Mouse (Mus musculus) lung, postnatal 10 days (tissue): Measurements from ENCODE around the gene Olfr43.

Experiments
- DNase-seq: peaks from one replicate; pipeline ENCODE4 v3.0.0; 2021

The Olfr43 gene

DNA sequence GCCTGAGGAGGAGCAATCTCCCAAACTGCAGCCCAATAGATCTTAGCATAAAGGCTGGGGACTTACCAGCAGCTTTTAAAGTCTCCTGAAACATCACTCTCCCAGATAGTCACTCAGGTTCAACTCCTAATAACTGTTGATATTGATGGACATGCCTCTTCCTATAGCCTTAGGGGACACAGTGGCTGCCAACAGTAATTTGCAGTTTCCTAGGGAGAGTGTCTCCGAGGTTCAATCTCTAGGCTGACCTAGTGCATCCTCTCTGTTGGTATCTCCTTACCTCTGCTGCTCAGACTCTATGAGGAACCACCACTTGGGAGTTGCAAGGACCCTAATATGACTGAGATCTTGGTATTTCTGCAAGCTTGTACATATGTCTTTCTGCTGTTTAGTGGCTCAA, at the start of gene Olfr43:
Gene Olfr43, minus strand, starts transcription at position 101 of the 400 bp plus-strand sequence.
- DNase-seq, result no peak

DNA sequence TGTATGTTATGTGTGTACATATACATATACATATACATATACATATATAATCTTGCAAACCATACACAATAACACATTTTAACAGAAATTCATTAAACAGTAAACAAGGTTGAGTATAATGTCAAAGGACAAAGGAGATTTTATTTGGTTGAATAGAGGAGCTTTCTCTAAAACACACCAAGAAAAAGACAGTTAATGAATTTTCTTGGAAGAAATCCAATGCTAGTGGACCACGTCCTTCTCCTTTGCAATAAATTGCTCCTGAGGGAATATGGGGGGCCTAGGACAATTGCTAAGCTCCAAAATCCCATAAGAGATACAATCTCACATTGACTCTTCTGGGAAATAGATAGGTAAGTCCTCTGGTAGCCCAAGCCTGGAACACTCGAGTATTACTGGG, 48.3 kb upstream of the Olfr43 start, which contains the start of gene Olfr406:
Gene Olfr406, plus strand, starts transcription at position 301 of the 400 bp plus-strand sequence.
- no peak for DNase-seq

DNA sequence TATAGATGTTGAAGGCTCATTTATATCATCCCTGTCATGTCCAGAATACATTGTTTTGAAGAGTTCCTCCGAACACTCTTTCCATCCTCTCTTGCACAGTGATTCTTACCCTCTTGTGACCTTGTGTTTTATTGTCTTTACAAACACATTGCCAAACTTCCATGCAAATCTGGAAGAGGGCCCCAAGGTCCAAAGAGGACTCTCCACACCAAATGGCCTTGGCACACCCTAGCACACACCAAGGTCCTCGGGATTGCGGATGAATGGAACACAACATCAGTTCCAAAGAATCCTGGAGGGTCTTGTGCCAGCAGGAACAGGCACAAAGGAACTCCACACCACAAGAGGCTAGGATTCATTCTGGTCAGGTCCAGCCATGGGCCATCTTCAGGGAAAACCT, 30.0 kb upstream of the Olfr43 start:
- no peak for DNase-seq

DNA sequence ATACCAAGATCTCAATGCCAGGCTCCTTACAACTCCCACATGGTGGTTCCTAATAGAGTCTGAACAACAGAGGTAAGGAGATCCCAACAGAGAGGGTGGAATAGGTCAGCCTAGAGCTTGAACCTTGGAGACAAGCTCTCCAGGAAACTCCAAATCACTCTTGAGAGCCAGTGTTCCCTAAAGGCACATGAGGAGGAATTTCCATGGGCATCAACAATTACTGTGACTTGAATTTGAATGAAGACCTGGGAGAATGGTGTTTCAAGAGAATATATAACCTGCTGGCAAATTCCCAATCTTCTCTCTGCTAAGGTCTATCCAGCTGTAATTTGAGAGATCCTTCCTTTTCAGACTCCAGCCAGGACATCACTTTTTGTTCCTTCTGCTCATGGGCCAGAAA, 25.2 kb downstream of the Olfr43 start, which contains the start of gene Olfr403:
Gene Olfr403, plus strand, starts transcription at position 301 of the 400 bp plus-strand sequence.
- DNase-seq, result no peak

DNA sequence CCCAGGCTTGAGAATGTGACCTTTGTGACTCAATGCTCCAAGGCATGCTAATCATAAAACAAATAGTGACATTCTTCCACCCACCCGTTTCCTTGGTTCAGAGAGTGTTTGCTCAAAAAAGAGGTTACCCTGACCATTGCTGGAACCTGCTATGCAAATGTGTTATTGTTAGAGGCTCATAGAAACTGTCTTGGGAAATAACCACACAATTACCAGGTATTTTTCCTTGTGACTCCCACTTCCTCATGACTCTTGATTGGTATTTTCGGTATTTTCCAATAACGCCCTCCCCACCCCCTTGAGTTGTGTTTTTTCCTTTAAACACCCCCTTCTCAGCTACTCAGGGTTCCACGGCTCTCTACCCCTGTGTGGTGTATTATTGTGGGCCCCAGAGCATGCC, 27.4 kb downstream of the Olfr43 start:
- DNase-seq, result no peak

DNA sequence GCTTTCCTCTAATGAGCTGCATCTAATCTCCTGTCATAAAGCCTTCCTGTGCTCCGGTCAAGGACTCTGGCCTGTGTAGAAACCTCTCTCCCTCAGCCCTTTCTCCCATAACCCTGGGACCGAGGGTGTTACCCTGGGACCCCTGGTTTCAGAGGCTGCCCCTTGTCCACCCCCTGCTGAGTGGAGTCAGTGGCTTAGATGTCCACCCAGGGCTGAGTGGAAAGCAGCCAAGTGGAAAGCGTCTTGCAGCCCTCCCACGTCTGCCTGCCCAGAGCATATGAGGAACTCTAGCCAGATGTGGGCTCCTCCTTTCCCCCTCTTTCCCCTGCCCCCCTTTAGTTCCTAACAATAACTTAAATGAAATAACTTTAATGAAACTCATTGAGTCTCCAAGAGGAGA, 28.0 kb downstream of the Olfr43 start:
- no peak for DNase-seq

DNA sequence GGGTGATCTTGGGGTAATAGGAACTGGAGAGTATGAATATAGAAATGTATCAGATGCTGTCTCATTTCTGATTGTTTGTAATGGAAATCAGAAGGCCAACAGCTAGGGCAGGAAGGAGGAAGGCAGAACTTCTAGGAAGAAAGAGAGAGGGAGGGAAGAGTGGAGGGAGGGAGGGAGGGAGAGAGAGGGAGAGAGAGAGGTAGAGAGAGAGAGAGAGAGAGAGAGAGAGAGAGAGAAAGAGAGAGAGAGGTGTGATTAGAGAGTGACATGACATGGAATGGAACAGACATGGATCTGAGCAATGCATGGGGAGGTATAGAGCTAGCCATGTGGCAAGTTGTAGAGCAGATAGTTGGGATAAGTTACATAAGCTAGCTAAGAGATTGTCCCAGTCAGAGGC, 42.4 kb downstream of the Olfr43 start:
- no peak for DNase-seq
